Mouse (Mus musculus): Measurements from ENCODE around the gene Mlf1. TPM values are rescaled to one million over a fixed set of nuclear protein-coding genes. Genes with fewer than 3 reads are reported as not detected.
A peak's percentile ranks its signal among the peaks of the same experiment; 100 is the strongest.

Mlf1 gene
- total RNA-seq (2021) = 1 to 10 TPM in 1 of 2 experiments, under 1 TPM in 1; 0.75 to 1.4 TPM

GRCm38 (mm10) chr3:67373872-67374271, at the start of gene Mlf1:
TSS of gene Mlf1 (plus strand) at chr3:67374097.
- peak; percentile 88 to 91 for DNase-seq

DNA sequence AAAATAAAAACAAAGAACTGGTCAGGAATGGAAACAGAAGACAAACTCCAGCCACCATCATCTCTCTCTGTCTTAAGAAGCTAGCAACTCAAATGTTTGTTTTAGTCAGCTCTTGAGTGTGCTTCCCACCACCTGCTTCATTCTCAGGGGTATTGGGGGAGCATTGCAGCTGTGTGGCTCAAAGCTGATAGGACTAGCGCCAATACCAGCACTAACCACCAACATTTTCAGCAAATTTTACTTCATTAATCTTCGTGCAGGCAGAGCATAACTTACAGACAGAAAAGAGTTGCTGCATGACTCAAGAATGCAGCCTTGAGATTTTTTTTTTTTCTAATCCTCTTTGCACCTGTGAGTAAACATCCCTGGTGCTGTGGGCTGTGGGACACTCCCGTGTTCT, 34.3 kb upstream of the Mlf1 start:
- no peak for DNase-seq

- no peak for DNase-seq
Observed at GRCm38 (mm10) chr3:67340921-67341320, 33.0 kb upstream of the Mlf1 start.

- DNase-seq = no peak
Observed at GRCm38 (mm10) chr3:67343004-67343662, 30.8 kb upstream of the Mlf1 start.

DNA sequence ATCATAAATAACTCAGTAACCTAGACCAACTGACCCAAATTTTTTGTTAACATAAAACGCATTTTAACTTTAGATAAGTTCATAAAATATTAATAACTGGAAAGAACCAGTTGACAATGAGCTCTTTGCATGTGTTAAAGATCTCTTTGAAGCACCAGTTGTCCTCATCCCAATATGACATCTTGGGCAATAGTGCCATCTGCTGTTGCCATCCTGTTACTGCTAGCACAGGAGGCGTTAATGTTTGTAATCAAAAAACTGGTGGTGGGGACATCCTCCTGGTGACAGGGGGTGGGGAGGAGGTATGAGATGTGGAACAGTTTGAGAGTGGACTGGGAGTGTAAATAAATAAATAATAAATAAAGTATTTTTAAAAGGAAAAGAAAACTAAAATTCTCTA, 29.3 kb upstream of the Mlf1 start:
- peak; percentile 16 to 51 for DNase-seq

- no peak for DNase-seq
Observed at GRCm38 (mm10) chr3:67346674-67347073, 27.2 kb upstream of the Mlf1 start.

DNA sequence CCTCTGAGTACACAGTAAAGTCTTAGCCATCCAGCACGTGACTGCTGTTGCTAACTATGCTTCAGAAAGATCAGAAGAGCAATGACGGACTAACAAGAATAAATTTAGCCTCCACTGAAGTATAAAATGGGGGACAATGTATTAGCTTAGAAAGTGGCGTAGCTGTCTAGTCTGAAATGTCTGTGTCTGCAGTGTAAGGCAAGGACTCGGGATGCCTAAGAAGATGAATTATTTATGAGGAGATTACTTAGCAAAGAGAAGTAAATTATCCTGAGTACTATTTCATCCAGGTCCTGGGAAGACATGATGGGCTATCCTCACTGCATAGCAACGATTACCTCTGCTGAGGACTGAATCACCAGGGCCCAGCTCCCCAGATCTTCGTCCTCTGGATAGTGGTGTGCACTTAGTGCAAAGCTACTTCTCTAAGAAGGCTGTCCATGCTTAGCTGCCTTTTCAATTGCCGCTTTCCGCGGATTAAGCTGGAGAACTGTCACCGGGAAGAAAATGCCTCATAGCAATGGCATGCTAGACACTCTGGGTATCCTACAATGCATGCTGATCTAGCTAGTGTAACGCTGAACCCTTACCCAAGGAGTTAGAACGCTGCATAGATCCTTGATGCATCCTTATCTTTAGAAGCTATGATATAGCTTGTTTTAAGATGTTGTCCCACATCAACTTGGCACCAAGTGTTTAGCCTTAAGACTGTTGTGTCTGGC, 22.3 kb upstream of the Mlf1 start:
- DNase-seq = no peak

- no peak for DNase-seq
Observed at GRCm38 (mm10) chr3:67352128-67352762, 21.7 kb upstream of the Mlf1 start.

DNA sequence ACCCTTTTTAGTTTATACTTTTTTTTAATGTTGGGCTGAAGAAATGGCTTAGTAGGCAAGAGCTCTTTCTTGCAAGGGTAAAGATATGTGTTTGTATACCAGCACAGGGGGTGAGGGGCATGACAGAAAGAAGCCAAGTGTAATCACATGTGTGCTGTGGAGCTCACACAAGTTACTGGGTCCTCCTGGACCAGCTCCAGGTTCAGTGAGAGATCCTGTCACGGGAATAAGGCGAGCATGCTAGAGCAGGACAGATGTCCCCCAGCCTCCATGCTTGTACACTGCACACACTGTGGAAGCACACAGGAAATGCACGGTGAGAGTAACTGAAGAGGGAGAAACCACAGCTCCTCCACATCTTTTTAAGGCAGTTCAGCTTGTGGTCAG, 21.1 kb upstream of the Mlf1 start:
- DNase-seq = no peak

DNA sequence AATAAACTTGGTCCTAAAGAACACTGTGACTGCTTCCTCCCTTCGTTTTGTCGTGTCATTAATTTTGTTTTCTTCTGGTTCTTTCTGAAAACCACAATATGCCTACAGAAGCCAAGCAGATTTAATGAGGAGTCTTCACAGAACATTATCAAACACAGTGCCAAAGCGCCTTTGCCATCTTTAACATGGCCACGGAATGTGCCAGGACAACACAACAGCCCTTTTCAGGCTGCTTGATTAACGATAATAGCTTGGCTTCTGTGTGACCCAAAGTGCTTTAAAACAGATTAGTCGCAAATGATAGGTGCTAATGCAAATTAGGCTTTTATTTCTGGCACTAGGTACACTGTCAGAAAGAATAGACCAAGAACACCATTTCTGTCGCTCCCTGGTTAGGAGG, 15.5 kb upstream of the Mlf1 start:
- no peak for DNase-seq

DNA sequence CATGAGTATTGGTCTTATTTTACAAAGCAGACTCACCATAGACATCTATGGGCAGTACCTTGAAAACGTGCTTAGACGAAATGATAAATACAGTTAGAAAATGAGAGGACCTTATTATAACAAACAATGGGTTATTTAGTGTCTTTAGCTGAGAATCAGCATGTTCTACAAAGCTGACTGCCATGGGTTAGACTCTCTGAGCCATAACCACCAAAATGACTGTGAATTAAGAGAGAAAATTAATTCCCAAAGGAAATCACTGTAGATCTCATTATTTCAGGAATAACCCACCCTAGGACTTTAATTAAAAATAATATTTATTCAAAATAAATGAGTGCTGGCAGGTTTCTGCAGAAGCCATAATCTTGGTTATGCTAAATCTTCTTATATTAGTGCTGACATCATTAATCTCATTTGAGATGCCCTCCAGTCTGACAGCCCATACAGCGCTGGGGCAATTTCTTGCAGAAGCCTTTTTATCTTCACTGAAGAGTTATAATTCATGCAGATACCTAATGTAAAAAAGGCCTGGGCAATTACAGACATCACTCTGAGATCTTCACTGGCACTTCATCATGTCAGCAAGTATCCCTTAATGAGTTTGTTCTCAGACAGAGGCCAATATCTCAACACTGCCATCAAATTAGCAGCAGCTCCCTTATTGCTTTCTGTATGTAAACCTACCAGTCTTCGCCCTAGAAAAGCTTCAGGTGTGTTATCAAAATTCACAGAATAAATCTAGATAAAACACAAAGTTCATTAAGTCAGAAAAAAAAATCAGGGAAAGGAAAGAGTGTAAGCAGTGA, 7.6 kb upstream of the Mlf1 start:
- DNase-seq = no peak

DNA sequence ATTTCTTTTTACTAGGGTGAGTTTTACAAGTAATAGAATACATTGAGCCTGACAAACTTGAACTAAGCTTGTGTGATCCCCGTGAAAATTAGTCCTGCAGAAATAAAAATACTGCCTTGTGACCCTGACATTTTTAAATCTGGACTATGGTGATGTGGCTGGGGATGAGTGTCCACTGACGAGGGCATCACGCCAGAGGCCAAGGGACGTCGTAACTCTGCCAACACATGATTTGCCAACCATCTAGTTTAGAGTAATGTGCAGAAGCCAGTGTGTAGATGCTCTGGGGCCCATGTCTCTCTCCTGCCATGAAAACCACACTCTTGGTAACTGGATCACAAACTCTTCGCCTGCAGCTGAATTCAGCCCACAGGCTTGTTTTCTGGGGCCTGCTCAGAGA, 6.4 kb upstream of the Mlf1 start:
- DNase-seq = no peak

GRCm38 (mm10) chr3:67369407-67370079, 4.4 kb upstream of the Mlf1 start:
- DNase-seq = no peak

DNA sequence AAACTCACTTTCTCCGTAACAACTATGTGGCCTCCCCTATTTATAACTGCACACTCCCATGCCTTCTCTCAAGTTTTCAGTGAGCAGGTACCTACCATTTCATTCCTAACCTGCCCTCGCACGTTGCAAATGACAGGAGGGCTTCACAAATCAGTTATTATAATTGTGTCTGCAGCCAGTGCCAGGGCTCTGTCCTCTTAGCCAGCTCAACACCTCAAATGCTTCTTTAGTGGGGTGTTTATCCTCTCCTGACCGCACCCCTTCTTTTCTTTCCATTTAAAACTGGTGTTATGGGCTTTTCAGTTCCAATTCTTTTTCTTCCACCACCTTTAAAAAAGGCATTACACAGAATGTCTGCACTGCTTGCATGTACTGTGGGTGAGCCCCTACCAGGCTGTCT, 1.7 kb upstream of the Mlf1 start:
- no peak for DNase-seq

GRCm38 (mm10) chr3:67372781-67373180, 1.1 kb upstream of the Mlf1 start:
- no peak for DNase-seq

- no peak for DNase-seq
Observed at GRCm38 (mm10) chr3:67374360-67374778, 472 bp downstream of the Mlf1 start.

DNA sequence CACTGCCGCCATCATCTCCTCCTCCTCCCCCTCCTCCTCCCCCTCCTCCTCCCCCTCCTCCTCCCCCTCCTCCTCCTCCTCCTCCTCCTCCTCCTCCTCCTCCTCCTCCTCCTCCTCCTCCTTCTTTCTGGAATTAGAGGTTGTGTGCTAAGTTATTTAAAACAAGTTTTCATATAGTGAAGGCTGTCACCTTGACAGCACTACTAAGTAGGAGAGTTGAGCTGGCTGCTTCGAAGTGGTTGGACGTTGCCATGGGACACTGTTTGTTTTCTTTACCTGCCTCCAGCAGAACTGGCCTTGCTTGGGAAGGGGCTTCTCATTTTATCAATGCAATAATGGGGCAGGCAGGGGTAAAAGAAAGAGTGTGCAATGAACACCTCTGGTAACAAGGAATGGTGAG, 1.2 kb downstream of the Mlf1 start, which contains the start of gene Gm17402:
Gm17402 (minus strand) TSS at position 101 of the 400 bp plus-strand sequence.
- DNase-seq = no peak

GRCm38 (mm10) chr3:67378215-67378614, 4.3 kb downstream of the Mlf1 start:
- no peak for DNase-seq

- DNase-seq = no peak
Observed at GRCm38 (mm10) chr3:67429338-67429998, 55.6 kb downstream of the Mlf1 start.

- DNase-seq = peak; percentile 83 to 87
Observed at GRCm38 (mm10) chr3:67429999-67430380, 56.1 kb downstream of the Mlf1 start, which contains the start of gene Gfm1. TSS of gene Gfm1 (plus strand) at chr3:67430096.

GRCm38 (mm10) chr3:67434011-67434410, 60.1 kb downstream of the Mlf1 start:
- DNase-seq = no peak

DNA sequence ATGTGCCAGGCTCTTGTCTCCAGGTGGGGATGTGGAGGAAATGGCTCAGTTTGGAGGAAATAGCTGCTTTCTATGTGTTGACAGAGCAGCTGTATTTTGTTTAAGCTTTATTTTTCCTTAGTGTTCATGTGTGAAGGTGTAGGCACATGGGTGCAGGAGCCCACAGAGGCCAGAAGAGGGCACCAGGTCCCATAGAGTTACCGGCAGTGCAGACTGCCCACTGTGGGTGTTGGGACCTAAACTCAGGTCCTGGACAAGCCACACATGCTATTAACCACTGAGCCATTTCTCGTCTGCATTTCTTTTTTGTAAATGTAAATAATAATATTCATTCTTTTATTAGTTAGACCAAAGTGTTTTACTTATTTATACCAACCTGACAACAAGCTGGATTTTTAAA, 73.2 kb downstream of the Mlf1 start:
- no peak for DNase-seq
